Mouse (Mus musculus) naive thymus-derived CD4-positive, alpha-beta T cell, adult 5 months (primary cell): ENCODE data around the gene Asb18. TPM values are rescaled to one million over a fixed set of nuclear protein-coding genes. Genes with fewer than 3 reads are reported as not detected.

ENCODE experiments used
- polyA plus RNA-seq: library from polyadenylated mRNA; unstranded; fragments of 100-300 nt; shearing (Covaris generic); gene quantifications from one replicate; pipeline ENCODE4 v1.2.1, GENCODE M21; 2017

Asb18 gene
- polyA plus RNA-seq = not detected

GRCm38 (mm10) chr1:90014446-90014845, at the start of gene Asb18:
Asb18 (minus strand) TSS chr1:90014666.

GRCm38 (mm10) chr1:89931120-89931519, 83.3 kb downstream of the Asb18 start, which contains the start of gene Gbx2:
Gbx2 (minus strand) TSS chr1:89931179.

Other genes with a start within 250 kb of the Asb18 start
- gene Gbx2, start 83.5 kb downstream of the Asb18 start, polyA plus RNA-seq = not detected
- gene Iqca, start 138.7 kb upstream of the Asb18 start, polyA plus RNA-seq = not detected
- gene Ackr3, start 189.3 kb upstream of the Asb18 start, polyA plus RNA-seq = not detected